Mouse (Mus musculus): ENCODE data around the gene Syngr1.

DNA sequence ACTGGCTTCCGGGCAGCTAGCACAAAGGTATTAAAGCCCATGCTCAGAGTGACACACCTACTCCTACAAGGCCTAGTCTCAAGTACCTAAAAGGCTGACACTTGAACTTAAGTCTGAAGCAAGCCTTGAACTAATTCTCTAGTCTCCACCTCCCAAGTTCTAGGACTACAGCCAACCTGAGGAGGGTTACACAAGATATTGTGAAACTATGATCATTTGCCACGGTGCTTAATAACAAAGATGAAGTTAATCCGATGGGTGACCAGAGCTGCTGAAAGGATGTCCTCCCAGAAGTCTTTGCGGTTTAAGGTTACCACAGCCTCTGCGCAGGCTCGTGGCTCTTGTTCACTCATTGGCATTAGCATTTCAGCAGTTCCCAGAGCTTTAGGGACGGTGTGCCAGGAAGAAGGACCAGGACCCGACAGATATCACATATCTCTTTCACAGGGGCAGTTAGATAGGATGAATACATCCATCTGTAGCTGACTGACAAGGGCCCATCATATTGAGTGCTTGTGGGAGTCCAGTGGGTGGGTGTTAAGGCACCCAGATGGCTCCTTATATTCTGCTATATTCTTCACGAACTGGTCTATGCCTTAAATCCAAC lies 3.6 kb upstream of the Syngr1 start:
- TF ChIP-seq CTCF (conservative IDR thresholded peaks at IDR 0.05; ENCODE audit: insufficient read depth, insufficient read length, low read depth, low read length) = no peak
- no peak for TF ChIP-seq POLR2A (IDR thresholded peaks at IDR 0.05; ENCODE audit: low read depth, low read length)
